Mouse (Mus musculus) ES-E14 (cell line): Measurements from ENCODE around the gene C730034F03Rik. TPM values are rescaled to one million over a fixed set of nuclear protein-coding genes. Genes with fewer than 3 reads are reported as not detected.

Experiments
- DNase-seq: peaks from one replicate; pipeline ENCODE4 v3.0.0-alpha.2; 2013; ENCODE audit warnings: low read depth, low spot score
- H3K27ac ChIP-seq: 2 replicates; pipeline ENCODE4 v1.5.1; 2012; ENCODE audit warnings: low read depth, mild to moderate bottlenecking, low read length, moderate library complexity, mixed read lengths; ENCODE audit not compliant: poor library complexity, insufficient read depth, severe bottlenecking
- H3K36me3 ChIP-seq: 2 replicates; pipeline ENCODE4 v1.6.1; 2012; ENCODE audit warnings: mild to moderate bottlenecking, low read length, moderate library complexity, mixed read lengths; ENCODE audit not compliant: control insufficient read depth, poor library complexity, insufficient read depth, severe bottlenecking
- H3K4me1 ChIP-seq, 2 experiments: fragments of 150-350 bp in 1 of 2; sonication (generic) in 1 of 2; 2 replicates each; pipeline ENCODE4 v1.6.1; 2012; ENCODE audit warnings: low read length in 2 of 2, mild to moderate bottlenecking in 1 of 2, mixed read lengths in 1 of 2; ENCODE audit not compliant: control insufficient read depth in 2 of 2, insufficient read depth in 2 of 2, poor library complexity in 1 of 2
- H3K4me3 ChIP-seq, 2 experiments: fragments of 150-350 bp in 1 of 2; sonication (generic) in 1 of 2; 2 replicates each; pipeline ENCODE4 v1.5.1; 2012; ENCODE audit warnings: low read length in 2 of 2, low read depth in 1 of 2, mild to moderate bottlenecking in 1 of 2, mixed read lengths in 1 of 2; ENCODE audit not compliant: insufficient read depth in 1 of 2, poor library complexity in 1 of 2, severe bottlenecking in 1 of 2
- H3K9ac ChIP-seq: 2 replicates; pipeline ENCODE4 v1.6.1; 2012; ENCODE audit warnings: low read depth, mild to moderate bottlenecking, low read length, mixed read lengths; ENCODE audit not compliant: poor library complexity, insufficient read depth, severe bottlenecking
- H3K9me3 ChIP-seq: fragments of 150-350 bp; sonication (generic); 2 replicates; pipeline ENCODE4 v1.6.1; 2012; ENCODE audit warnings: low read depth, mild to moderate bottlenecking, low read length; ENCODE audit not compliant: control insufficient read depth, insufficient read depth
- CHD2 ChIP-seq: IDR thresholded peaks from 2 replicates; pipeline ENCODE4 v1.6.1; 2014; ENCODE audit warnings: mild to moderate bottlenecking, low read depth, low read length, inconsistent platforms
- HCFC1 ChIP-seq: IDR thresholded peaks from 2 replicates; pipeline ENCODE4 v1.6.1; 2012; ENCODE audit warnings: low read length, inconsistent platforms, borderline replicate concordance; ENCODE audit not compliant: insufficient read depth
- MAFK ChIP-seq: IDR thresholded peaks from 2 replicates; pipeline ENCODE4 v1.6.1; 2014; ENCODE audit warnings: mild to moderate bottlenecking, low read depth, low read length, inconsistent platforms; ENCODE audit not compliant: insufficient read depth
- ZC3H11A ChIP-seq: IDR thresholded peaks from 2 replicates; pipeline ENCODE4 v1.6.1; 2012; ENCODE audit warnings: low read depth, mild to moderate bottlenecking, inconsistent platforms, low read length, borderline replicate concordance
- ZNF384 ChIP-seq: IDR thresholded peaks from 2 replicates; pipeline ENCODE4 v1.6.1; 2012; ENCODE audit warnings: low read depth, low read length, inconsistent platforms
- in situ Hi-C, 2 experiments: fragments of 600-800 bp; cut with MboI; formaldehyde crosslinking; loops; one replicate each; pipeline ENCODE4 v1.15.1; 2025; ENCODE audit warnings: low sequenced_read_pairs in 2 of 2, inconsistent platforms in 1 of 2; ENCODE audit not compliant: unreplicated experiment in 2 of 2
- total RNA-seq: library from RNA; depleted of rRNA; stranded (reverse); fragments of 300-350 nt; gene quantifications from 2 replicates; pipeline ENCODE4 v1.2.3, GENCODE M21; 2012; rRNA removed

The C730034F03Rik gene
- total RNA-seq, 1 experiment, result 2.0 TPM

DNA sequence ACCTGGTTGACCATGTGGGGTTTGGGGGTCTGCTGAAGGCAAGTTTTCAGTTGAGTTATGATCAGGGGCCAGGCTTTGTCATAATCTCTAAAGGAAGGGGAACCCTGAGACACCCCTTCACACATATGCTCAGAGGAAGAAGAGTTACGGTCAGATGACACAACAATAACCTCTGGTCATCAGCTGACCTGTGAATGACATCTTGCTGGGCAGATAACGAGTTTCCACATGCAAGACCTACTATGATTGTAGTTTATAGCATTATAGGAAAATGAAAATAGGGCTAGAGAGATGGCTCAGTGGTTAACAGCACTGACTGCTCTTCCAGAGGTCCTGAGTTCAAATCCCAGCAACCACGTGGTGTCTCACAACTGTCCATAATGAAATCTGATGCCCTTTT is 49.2 kb downstream of the C730034F03Rik start:
- no peak for TF ChIP-seq HCFC1
- no peak for TF ChIP-seq CHD2
- no peak for TF ChIP-seq ZNF384
- no peak for TF ChIP-seq MAFK
- TF ChIP-seq ZC3H11A, result no peak
- H3K4me1 ChIP-seq, result peaks cover 11 to 34% of the 10 kb centered on the region in 2 experiments; a peak in 3 of 4 replicates
- DNase-seq, result no peak
- H3K27ac ChIP-seq, result peak overlapping the region; percentile 82; the same call in 1 of the 2 replicates
- H3K9me3 ChIP-seq, result no peaks in the 10 kb centered on the region
- peak overlapping the region in 1 of 2 experiments; percentile 56; a peak in 1 of 4 replicates for H3K4me3 ChIP-seq
- peaks cover 8% of the 10 kb centered on the region; the same call in 1 of the 2 replicates for H3K36me3 ChIP-seq
- H3K9ac ChIP-seq, result no peak overlapping the region
- in situ Hi-C loops, result no loop called here

Other genes with a start within 250 kb of the C730034F03Rik start
- 116 and 178 TPM in 2 replicates for gene Plxnb2, start 248.8 kb upstream of the C730034F03Rik start, total RNA-seq
- gene Dennd6b, start 233.1 kb upstream of the C730034F03Rik start, total RNA-seq, result 14.4 and 24.7 TPM in 2 replicates
- gene Ppp6r2, start 218.0 kb upstream of the C730034F03Rik start, total RNA-seq, result 8.6 and 9.2 TPM in 2 replicates
- gene Sbf1, start 114.3 kb upstream of the C730034F03Rik start, total RNA-seq, result 134 and 169 TPM in 2 replicates
- 4.6 and 7.8 TPM in 2 replicates for gene Adm2, start 106.9 kb upstream of the C730034F03Rik start, total RNA-seq
- gene Miox, start 95.2 kb upstream of the C730034F03Rik start, total RNA-seq, result 0.54 TPM in 1 of 2 replicates, not detected in the other
- 44.8 and 45.3 TPM in 2 replicates for gene Lmf2, start 73.9 kb upstream of the C730034F03Rik start, total RNA-seq
- 205 and 274 TPM in 2 replicates for gene Ncaph2, start 73.9 kb upstream of the C730034F03Rik start, total RNA-seq
- gene Sco2, start 55.7 kb upstream of the C730034F03Rik start, total RNA-seq, result 46.4 and 50.8 TPM in 2 replicates
- 0.94 and 1.1 TPM in 2 replicates for gene Tymp, start 52.5 kb upstream of the C730034F03Rik start, total RNA-seq
- gene Odf3b, start 50.3 kb upstream of the C730034F03Rik start, total RNA-seq, result 0.37 TPM in 1 of 2 replicates, not detected in the other
- 0.11 and 0.13 TPM in 2 replicates for gene Klhdc7b, start 44.7 kb upstream of the C730034F03Rik start, total RNA-seq
- gene Syce3, start 19.1 kb upstream of the C730034F03Rik start, total RNA-seq, result 4.5 and 12.4 TPM in 2 replicates
- 2.7 and 5.9 TPM in 2 replicates for gene Cpt1b, start 3.7 kb upstream of the C730034F03Rik start, total RNA-seq
- gene Gm44502, start 107 bp downstream of the C730034F03Rik start, total RNA-seq, result 0.36 TPM in 1 of 2 replicates, not detected in the other
- 29.0 and 42.6 TPM in 2 replicates for gene Chkb, start 319 bp downstream of the C730034F03Rik start, total RNA-seq
- gene Mapk8ip2, start 24.3 kb downstream of the C730034F03Rik start, total RNA-seq, result 4.6 and 7.8 TPM in 2 replicates
- 11.7 and 15.2 TPM in 2 replicates for gene Arsa, start 47.8 kb downstream of the C730034F03Rik start, total RNA-seq
- gene Shank3, start 70.0 kb downstream of the C730034F03Rik start, total RNA-seq, result 6.4 and 6.7 TPM in 2 replicates
- gene Acr, start 138.7 kb downstream of the C730034F03Rik start, total RNA-seq, result 0.21 TPM in 1 of 2 replicates, not detected in the other
- gene Rabl2, start 162.3 kb downstream of the C730034F03Rik start, total RNA-seq, result 4.1 and 8.3 TPM in 2 replicates